Mouse (Mus musculus) liver, adult (tissue): ENCODE measurements around the gene Lgals2.

Experiments used
- GATA4 ChIP-seq: IDR thresholded peaks from 2 replicates; pipeline ENCODE4 v1.6.1; 2014; ENCODE audit warnings: mild to moderate bottlenecking, low read length; ENCODE audit not compliant: insufficient replicate concordance

The Lgals2 gene

DNA sequence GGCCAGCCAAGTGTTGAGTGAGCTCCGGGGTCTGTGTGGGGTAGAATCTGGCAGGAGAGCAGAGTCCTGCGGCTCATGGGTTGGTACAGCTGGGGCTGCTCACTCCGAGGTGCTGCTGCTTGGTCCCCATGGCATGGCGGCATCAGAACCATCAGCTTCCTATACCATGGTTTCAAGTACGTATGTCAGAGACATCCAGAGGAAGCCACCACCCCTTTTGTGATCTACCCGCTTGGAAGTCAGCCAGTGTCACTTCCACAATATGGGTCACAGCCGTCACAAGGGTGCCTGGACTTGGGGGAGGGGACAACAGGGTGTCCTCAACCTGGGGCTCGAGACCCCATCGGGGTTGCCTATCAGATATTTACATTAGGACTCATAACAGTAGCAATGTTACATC lies 45.2 kb downstream of the Lgals2 start:
- no peak for TF ChIP-seq GATA4

- no peak for TF ChIP-seq GATA4
These were observed 45.6 kb downstream of the Lgals2 start for GRCm38 (mm10) chr15:78809739-78810138.

DNA sequence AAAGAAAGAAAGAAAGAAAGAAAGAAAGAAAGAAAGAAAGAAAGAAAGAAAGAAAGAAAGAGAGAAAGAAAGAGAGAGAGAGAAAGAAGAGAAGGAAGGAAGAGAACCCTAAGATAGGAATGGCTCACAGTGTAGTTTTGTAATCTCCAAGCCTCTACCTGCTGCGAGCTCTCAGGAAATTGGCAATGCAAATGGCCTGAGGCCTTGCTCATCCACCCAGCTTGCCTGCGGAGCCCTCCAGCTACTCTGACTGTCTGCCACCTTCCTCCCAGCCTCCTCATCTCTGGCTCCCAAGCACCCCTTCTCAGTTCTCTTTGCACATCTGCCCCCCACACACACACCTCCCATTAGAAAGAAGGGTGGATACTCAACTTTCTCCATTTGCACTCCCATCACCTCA lies 46.3 kb downstream of the Lgals2 start:
- TF ChIP-seq GATA4: no peak

DNA sequence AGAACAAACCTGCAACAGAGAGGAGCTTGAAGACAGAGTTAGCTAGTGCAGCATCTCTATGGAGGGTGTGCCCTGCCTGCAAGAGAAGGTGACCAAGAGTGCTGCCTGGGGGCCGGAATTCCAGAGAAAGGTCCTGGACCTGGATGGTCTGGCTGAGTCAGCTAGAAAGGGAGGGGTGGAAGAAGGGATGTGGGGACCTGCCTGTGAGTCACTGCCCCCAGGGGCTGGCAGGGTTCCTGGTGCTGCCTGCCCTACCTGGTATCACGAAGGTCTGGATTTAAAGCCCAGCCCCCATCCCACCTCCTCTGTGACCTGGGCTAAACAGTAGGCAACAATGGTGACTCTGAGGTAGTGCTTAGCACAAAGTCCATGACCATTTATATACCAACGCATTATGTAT lies 48.2 kb downstream of the Lgals2 start:
- no peak for TF ChIP-seq GATA4

- TF ChIP-seq GATA4: no peak
These were observed 48.7 kb downstream of the Lgals2 start for GRCm38 (mm10) chr15:78806614-78807013.

- no peak for TF ChIP-seq GATA4
These were observed 50.0 kb downstream of the Lgals2 start for GRCm38 (mm10) chr15:78805351-78805750.

GRCm38 (mm10) chr15:78804326-78804725 lies 51.0 kb downstream of the Lgals2 start:
- TF ChIP-seq GATA4: no peak

- peak; percentile 72; the same call in 1 of the 2 replicates for TF ChIP-seq GATA4
These were observed 51.8 kb downstream of the Lgals2 start for GRCm38 (mm10) chr15:78803499-78803900.

DNA sequence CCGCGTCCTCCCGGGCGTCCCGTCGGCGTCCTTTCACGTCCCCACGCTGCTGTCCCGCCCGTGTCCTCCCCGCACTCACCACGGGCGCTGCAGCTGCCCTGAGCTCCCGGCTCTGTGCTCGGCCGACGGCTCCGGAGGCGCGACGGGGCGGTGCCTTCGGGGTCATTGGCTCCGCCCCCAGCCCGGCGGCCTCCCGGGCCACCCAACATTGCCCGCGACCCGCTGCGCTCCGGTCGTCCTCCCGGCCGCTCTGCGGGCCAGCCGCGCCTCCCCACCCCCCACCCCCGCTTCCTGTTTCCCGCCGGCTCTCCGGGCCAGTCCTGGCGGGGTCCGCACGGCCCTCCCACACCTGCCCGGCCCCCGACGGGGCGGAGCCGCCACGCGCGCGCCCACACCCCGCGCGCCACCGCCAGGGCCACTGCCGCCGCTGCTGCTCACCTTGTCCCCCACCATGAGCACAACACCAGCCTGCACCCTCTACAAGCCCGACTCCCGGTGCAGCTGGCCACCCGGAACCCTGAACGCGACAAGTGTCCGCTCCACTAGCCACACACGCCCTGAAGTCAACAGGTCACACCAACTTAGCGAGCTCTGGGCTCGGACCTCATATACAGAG lies 52.4 kb downstream of the Lgals2 start, which contains the start of gene Card10:
Gene Card10, minus strand, starts transcription at position 267 of the 616 bp plus-strand sequence.
- no peak for TF ChIP-seq GATA4

- TF ChIP-seq GATA4: no peak; the same call in 1 of the 2 replicates
These were observed 53.2 kb downstream of the Lgals2 start for GRCm38 (mm10) chr15:78801971-78802741.

DNA sequence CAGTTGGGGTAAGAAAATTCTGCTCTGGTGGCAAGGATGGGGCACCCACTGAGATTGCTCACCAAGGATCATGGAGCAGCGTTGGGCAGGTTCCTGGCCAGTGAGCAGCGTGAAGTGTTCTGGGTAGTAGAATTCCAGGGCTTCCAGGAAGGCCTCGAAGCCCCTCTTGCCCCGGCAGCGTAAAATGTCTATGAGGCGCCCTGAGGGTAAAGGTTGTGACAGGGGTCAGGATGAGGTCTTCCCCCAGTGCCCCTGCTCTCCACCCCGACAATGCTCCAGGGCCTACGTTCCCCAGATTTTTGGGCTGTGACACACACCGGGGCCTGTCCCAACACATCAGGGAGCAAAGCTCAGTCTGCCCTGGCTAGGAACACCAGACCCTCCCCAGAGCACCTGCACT lies 53.8 kb downstream of the Lgals2 start:
- no peak for TF ChIP-seq GATA4
